Mouse (Mus musculus) MEL (cell line): ENCODE measurements around the gene Dpp4. TPM values are rescaled to one million over a fixed set of nuclear protein-coding genes. Genes with fewer than 3 reads are reported as not detected.

Experiments
- DNase-seq: peaks from one replicate; pipeline ENCODE4 v3.0.0; 2011; ENCODE audit warnings: low read depth, low spot score
- H3K27ac ChIP-seq: 2 replicates; pipeline ENCODE4 v1.5.1; 2012; ENCODE audit warnings: low read depth, mild to moderate bottlenecking, control low read depth, low read length, moderate library complexity; ENCODE audit not compliant: control insufficient read depth
- H3K27me3 ChIP-seq, 2 experiments: fragments of 150-350 bp in 1 of 2; sonication (generic) in 1 of 2; 2 replicates each; pipeline ENCODE4 v1.6.1; 2012; ENCODE audit warnings: low read length in 2 of 2, mild to moderate bottlenecking in 2 of 2, improper control_type of control experiment in 1 of 2, moderate library complexity in 1 of 2; ENCODE audit not compliant: insufficient read depth in 2 of 2, control insufficient read depth in 1 of 2
- H3K36me3 ChIP-seq, 2 experiments: 2 replicates each; pipeline ENCODE4 v1.6.1; 2012 to 2014; ENCODE audit warnings: low read length in 2 of 2, improper control_type of control experiment in 1 of 2, inconsistent platforms in 1 of 2, mild to moderate bottlenecking in 1 of 2; ENCODE audit not compliant: insufficient read depth in 2 of 2, control insufficient read depth in 1 of 2
- H3K4me1 ChIP-seq, 2 experiments: fragments of 150-350 bp in 1 of 2; sonication (generic) in 1 of 2; 2 replicates each; pipeline ENCODE4 v1.6.1; 2012; ENCODE audit warnings: low read length in 2 of 2, improper control_type of control experiment in 1 of 2, mild to moderate bottlenecking in 1 of 2; ENCODE audit not compliant: insufficient read depth in 2 of 2, control insufficient read depth in 1 of 2
- H3K4me3 ChIP-seq, 2 experiments: fragments of 150-350 bp in 1 of 2; sonication (generic) in 1 of 2; 2 replicates each; pipeline ENCODE4 v1.5.1; 2012; ENCODE audit warnings: low read depth in 2 of 2, low read length in 2 of 2, mild to moderate bottlenecking in 2 of 2, moderate library complexity in 2 of 2, control low read depth in 1 of 2, improper control_type of control experiment in 1 of 2; ENCODE audit not compliant: control insufficient read depth in 1 of 2, insufficient read depth in 1 of 2
- H3K79me2 ChIP-seq: 2 replicates; pipeline ENCODE4 v1.6.1; 2012; ENCODE audit warnings: mild to moderate bottlenecking, low read length, moderate library complexity; ENCODE audit not compliant: control insufficient read depth, poor library complexity, insufficient read depth
- H3K9ac ChIP-seq: 2 replicates; pipeline ENCODE4 v1.6.1; 2012; ENCODE audit warnings: low read depth, mild to moderate bottlenecking, control low read depth, low read length, moderate library complexity; ENCODE audit not compliant: control insufficient read depth, poor library complexity, severe bottlenecking
- H3K9me3 ChIP-seq: fragments of 150-350 bp; sonication (generic); replicated peaks from 2 replicates; pipeline ENCODE4 v1.6.1; 2012; ENCODE audit warnings: mild to moderate bottlenecking, low read length, improper control_type of control experiment, moderate library complexity; ENCODE audit not compliant: insufficient read depth
- BHLHE40 ChIP-seq: IDR thresholded peaks from 2 replicates; pipeline ENCODE4 v1.6.1; 2012; ENCODE audit warnings: low read depth, mild to moderate bottlenecking, inconsistent platforms, low read length, improper control_type of control experiment, borderline replicate concordance
- CHD1 ChIP-seq: IDR thresholded peaks from 2 replicates; pipeline ENCODE4 v1.6.1; 2012; ENCODE audit warnings: low read depth, mild to moderate bottlenecking, inconsistent platforms, low read length, improper control_type of control experiment
- GABPA ChIP-seq: IDR thresholded peaks from 2 replicates; pipeline ENCODE4 v1.6.1; 2012; ENCODE audit warnings: low read depth, mild to moderate bottlenecking, inconsistent platforms, low read length, improper control_type of control experiment, moderate library complexity
- GATA1 ChIP-seq: IDR thresholded peaks from 2 replicates; pipeline ENCODE4 v1.6.1; 2011; ENCODE audit warnings: low read depth, low read length, improper control_type of control experiment
- HCFC1 ChIP-seq: IDR thresholded peaks from 2 replicates; pipeline ENCODE4 v1.6.1; 2012; ENCODE audit warnings: low read depth, mild to moderate bottlenecking, inconsistent platforms, low read length, improper control_type of control experiment, moderate library complexity
- KAT2A ChIP-seq: conservative IDR thresholded peaks from 2 replicates; pipeline ENCODE4 v1.6.1; 2012; ENCODE audit warnings: low read depth, low read length, improper control_type of control experiment, inconsistent platforms
- MAFK ChIP-seq: IDR thresholded peaks from 2 replicates; pipeline ENCODE4 v1.6.1; 2011; ENCODE audit warnings: low read depth, mild to moderate bottlenecking, low read length, improper control_type of control experiment, borderline replicate concordance
- MXI1 ChIP-seq: IDR thresholded peaks from 2 replicates; pipeline ENCODE4 v1.6.1; 2011; ENCODE audit warnings: mild to moderate bottlenecking, low read depth, low read length, improper control_type of control experiment
- NELFE ChIP-seq: IDR thresholded peaks from 2 replicates; pipeline ENCODE4 v1.6.1; 2011; ENCODE audit warnings: low read depth, low read length, improper control_type of control experiment
- POLR2AphosphoS2 ChIP-seq: IDR thresholded peaks from 2 replicates; pipeline ENCODE4 v1.6.1; 2011; ENCODE audit warnings: low read length, improper control_type of control experiment
- RAD21 ChIP-seq: IDR thresholded peaks from 2 replicates; pipeline ENCODE4 v1.6.1; 2011; ENCODE audit warnings: mild to moderate bottlenecking, low read depth, low read length, improper control_type of control experiment
- SMC3 ChIP-seq: IDR thresholded peaks from 2 replicates; pipeline ENCODE4 v1.6.1; 2011; ENCODE audit warnings: low read depth, low read length, improper control_type of control experiment
- TAL1 ChIP-seq: IDR thresholded peaks from 2 replicates; pipeline ENCODE4 v1.6.1; 2012; ENCODE audit warnings: mild to moderate bottlenecking, inconsistent platforms, low read length, moderate library complexity, mixed read lengths
- UBTF ChIP-seq: IDR thresholded peaks from 2 replicates; pipeline ENCODE4 v1.6.1; 2012; ENCODE audit warnings: low read depth, mild to moderate bottlenecking, inconsistent platforms, low read length, improper control_type of control experiment, moderate library complexity, borderline replicate concordance; ENCODE audit not compliant: insufficient read depth
- USF2 ChIP-seq, 2 experiments: IDR thresholded peaks; 2 replicates each; pipeline ENCODE4 v1.6.1; 2011 to 2012; ENCODE audit warnings: improper control_type of control experiment in 2 of 2, low read length in 2 of 2, borderline replicate concordance in 1 of 2, inconsistent platforms in 1 of 2, low read depth in 1 of 2, mild to moderate bottlenecking in 1 of 2; ENCODE audit not compliant: insufficient read depth in 1 of 2
- ZKSCAN1 ChIP-seq: IDR thresholded peaks from 2 replicates; pipeline ENCODE4 v1.6.1; 2012; ENCODE audit warnings: low read depth, mild to moderate bottlenecking, inconsistent platforms, low read length, improper control_type of control experiment, moderate library complexity
- ZMIZ1 ChIP-seq: IDR thresholded peaks from 2 replicates; pipeline ENCODE4 v1.6.1; 2012; ENCODE audit warnings: low read depth, mild to moderate bottlenecking, inconsistent platforms, low read length, improper control_type of control experiment, moderate library complexity
- polyA plus RNA-seq, 2 experiments: library from polyadenylated mRNA; stranded (reverse) in 1 of 2; unstranded in 1 of 2; fragments of >175 nt in 1 of 2; fragments of >200 nt in 1 of 2; gene quantifications; 2 replicates each; pipeline versions ENCODE4 v1.2.1 to v1.2.4; 2012; ENCODE audit warnings: low replicate concordance in 2 of 2, low read depth in 1 of 2; ENCODE audit not compliant: insufficient read length in 2 of 2, insufficient read depth in 1 of 2, missing spikeins in 1 of 2
- total RNA-seq: library from RNA; depleted of rRNA; stranded (reverse); fragments of 300-350 nt; gene quantifications from 2 replicates; pipeline ENCODE4 v1.2.3, GENCODE M21; 2012

Gene Dpp4
- total and polyA plus RNA-seq, 3 experiments = 40.4 to 99.1 (median 64.1) TPM

DNA sequence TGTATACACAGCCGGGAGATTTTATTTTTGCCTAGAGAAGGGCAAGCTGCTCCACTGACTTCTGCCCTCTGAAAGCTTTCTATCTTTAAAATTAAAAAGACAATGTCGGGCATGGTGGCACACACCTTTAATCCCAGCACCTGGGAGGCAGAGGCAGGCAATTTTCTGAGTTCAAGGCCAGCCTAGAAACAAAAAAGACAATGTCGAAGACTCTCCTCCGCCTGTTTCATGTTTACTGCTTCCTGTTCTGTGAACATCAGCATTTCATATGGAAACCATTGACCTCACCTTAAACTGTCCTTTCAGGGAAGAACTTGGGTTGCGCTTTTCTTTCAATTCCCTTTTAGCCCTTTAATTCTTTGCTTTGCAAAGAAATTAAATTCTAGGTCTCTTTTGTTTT lies 3.8 kb downstream of the Dpp4 start:
- Histone ChIP-seq H3K4me3 (no peak overlapping the region), H3K27ac (0 out of 2 replicates have a peak overlapping the region, but pooled peaks have one; percentile 26), H3K79me2 (peaks cover 55% of the 10 kb centered on the region), H3K9me3 (no peaks in the 10 kb centered on the region), H3K9ac (no peak overlapping the region; the same call in 1 of the 2 replicates), H3K36me3 (peaks cover 18 to 45% of the 10 kb centered on the region in 2 experiments), H3K27me3 (no peaks in the 10 kb centered on the region), H3K4me1 (peaks cover 16 to 22% of the 10 kb centered on the region in 2 experiments)
- no peak for DNase-seq
- TF ChIP-seq BHLHE40 (no peak), POLR2AphosphoS2 (no peak), USF2 (IDR thresholded peaks at IDR 0.05; ENCODE audit: borderline replicate concordance in 1 of 2, insufficient read depth in 1 of 2, low read depth in 1 of 2, low read length in 2 of 2) (no peak), MAFK (no peak), TAL1 (no peak), GATA1 (no peak), CHD1 (no peak), HCFC1 (no peak), ZMIZ1 (no peak), NELFE (no peak), MXI1 (no peak), KAT2A (no peak), SMC3 (no peak), ZKSCAN1 (no peak), UBTF (no peak), RAD21 (no peak)

GRCm38 (mm10) chr2:62403556-62404135 lies 8.4 kb downstream of the Dpp4 start:
- H3K4me1 ChIP-seq = peaks cover 21% of the 10 kb centered on the region in 2 experiments
- H3K36me3 ChIP-seq = peaks cover 19 to 66% of the 10 kb centered on the region in 2 experiments
- H3K27ac ChIP-seq = no peak overlapping the region
- H3K79me2 ChIP-seq = peaks cover 29% of the 10 kb centered on the region
- TF ChIP-seq UBTF (no peak), MXI1 (no peak), GABPA (no peak)
- no peaks in the 10 kb centered on the region for H3K27me3 ChIP-seq
- no peak for DNase-seq
- H3K4me3 ChIP-seq = no peak overlapping the region
- H3K9me3 ChIP-seq = no peaks in the 10 kb centered on the region
- H3K9ac ChIP-seq = no peak overlapping the region
